Mouse (Mus musculus) cerebral cortex, adult 2 months (tissue): Measurements from ENCODE around the gene Tmem117.

Source experiments
- WGBS: fragments of 180-500 bp; shearing (Covaris S2); methylation state at CpG from one replicate; pipeline ENCODE4 v1.1.7; 2018; 5-methylcytosine and 5-hydroxymethylcytosine counted together

Gene Tmem117

DNA sequence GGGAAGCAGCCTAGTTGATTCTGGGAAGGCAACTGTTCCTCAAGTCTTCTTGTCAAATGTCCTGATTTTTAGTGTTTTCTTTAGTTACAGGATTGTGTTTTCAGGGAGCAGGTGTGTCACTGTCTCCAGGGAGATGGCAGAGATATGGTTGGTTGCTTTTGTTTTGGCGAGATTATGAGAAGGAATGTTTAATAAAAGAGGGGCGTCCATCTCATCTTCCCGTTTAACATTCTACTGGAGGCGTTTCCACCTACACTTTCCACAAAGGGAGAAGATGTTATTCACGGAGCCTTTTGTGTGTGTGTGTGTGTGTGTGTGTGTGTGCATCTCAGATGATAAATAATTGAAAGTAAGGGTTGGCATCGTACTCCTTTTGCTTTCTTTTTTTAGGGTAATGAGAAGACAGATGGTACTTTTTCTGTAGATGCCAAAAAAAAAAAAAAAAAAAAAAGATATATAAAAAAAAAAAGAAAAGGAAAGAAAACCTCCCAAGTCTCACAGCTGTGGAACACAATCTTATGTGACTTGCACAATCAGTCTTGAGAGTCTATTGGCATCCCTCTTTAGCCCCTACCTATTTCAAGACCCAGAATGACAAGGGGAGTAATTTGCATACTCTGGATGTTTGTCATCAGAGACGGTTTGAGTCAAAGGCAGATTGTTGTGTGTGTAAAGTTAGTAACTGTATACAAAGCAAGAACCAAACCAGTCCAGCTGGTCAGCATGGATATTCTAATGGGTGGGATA, 142.0 kb downstream of the Tmem117 start:
- WGBS: 31% methylated on average over 7 of the region's 7 CpGs

DNA sequence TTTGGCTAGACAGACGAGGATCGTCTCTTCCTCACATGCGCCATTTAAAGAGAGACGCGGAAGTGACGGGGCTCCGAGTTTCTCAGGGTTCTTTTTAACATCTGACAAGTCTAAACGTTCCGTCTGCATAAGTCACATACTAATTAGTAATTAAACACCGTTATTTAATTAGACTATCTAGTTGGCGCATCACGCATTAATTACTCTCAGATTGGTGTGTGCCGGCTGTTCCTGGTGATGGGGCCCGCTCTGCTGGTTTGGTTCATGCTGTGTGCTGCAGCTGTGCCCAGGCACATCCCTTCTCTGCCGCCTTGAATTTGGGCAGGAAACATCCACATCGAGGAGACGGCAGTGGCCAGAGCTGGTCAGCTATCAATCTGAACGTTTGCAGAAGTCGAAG, 142.7 kb downstream of the Tmem117 start:
- 64% methylated on average over 19 of the region's 19 CpGs for WGBS

GRCm38 (mm10) chr15:94776119-94777069, 147.4 kb downstream of the Tmem117 start:
- 43% methylated on average over 17 of the region's 17 CpGs for WGBS

DNA sequence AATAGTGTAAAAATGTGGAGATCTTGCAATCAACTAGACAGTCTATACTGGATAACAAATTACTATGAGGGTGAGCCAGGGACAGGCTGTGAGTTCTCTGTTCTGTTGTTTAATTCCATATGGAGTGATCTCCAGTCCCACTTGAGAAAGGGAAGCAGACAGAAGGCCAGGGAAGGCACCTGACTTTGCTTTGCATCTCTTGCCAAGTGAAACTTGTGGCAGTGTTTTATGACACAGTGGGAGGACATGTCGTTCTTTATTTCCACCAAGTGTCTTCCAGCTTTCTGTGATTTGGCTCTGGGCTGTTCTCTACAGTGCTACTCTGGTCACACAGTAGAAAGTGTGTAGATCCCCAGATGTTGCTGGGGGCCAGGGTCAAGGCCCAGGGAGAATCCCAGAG, 152.5 kb downstream of the Tmem117 start:
- WGBS: 24% methylated on average over 1 of the region's 1 CpGs

DNA sequence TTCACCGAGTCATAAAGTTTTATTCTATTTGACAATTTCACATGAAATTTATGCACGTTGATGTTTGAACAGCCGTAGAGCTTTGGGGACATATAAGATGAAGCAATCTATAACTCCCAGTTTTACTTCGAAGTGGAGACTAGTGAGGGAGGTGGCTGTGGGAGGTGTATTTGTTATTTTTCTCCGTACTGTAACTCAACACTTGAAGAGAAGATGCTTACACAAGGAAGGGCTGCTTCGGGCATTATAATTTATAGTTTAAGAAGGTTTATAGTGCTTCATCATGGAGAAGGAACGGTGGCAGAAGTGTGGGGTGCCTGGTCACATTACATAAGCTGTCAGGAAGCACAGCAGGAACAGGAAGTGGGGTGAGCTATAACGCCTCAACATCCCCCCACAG, 164.4 kb downstream of the Tmem117 start:
- WGBS: 78% methylated on average over 8 of the region's 8 CpGs

GRCm38 (mm10) chr15:94795484-94795883, 166.5 kb downstream of the Tmem117 start:
- 71% methylated on average over 4 of the region's 4 CpGs for WGBS

DNA sequence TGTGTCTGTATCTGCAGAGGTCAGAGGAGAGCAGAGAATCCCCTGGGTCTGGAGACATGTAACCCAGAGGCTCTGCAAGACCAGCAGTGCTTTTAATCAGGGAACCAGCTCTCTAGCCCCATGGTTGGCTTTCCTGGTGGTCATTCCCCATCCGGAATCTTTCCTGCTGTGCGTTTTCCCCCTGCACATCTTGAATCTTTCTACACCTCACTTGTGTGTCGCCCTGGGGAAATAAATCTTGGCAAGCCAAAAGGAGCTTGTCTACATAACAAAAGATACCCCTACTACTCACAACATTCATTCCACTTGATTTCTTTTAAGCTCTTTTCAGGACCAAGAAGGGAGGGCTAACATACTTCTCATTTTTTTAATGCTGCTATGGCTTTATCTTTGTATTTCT, 169.2 kb downstream of the Tmem117 start:
- WGBS: 65% methylated on average over 3 of the region's 3 CpGs

GRCm38 (mm10) chr15:94801462-94801861, 172.4 kb downstream of the Tmem117 start:
- WGBS: 83% methylated on average over 8 of the region's 8 CpGs

DNA sequence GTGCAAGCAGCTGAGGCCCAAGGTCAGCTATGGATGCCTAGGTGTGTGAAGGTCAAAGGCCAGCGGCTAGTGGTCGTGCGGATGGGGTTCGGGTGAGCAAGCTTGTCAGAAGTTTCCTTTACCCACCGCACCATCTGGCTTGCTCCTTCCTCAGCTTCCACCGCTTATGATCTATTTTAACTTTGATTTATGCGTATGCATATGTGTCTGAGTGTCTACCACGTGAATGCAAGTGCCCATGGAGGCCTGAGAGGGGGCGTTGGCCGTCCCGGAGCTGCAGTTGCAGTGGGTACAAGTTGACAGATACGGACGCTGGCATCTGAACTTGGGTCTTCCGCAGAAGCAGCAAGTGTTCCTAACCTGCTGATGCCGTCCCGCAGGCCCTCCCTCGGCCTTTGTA, 173.8 kb downstream of the Tmem117 start:
- WGBS: 65% methylated on average over 17 of the region's 17 CpGs

GRCm38 (mm10) chr15:94803624-94804342, 174.8 kb downstream of the Tmem117 start:
- WGBS: 50% methylated on average over 17 of the region's 17 CpGs

DNA sequence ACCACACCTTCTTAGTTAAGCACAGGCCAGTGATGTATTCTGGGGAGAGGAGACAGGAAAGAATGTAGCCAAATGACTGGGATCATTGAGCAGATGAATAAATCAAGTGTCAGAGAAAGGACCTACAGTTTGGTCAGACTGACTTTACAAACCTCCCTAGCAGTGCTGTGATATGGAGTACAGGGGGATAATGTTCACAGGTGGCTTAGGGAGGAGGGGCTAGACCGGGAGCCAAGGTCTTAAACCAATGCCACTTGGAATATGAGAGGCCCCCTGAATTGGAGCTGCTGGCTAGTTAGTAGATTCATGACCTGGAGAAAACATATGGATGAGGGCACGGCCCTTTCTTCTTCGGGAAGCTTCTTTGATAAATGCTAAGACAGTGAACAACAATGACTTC, 177.0 kb downstream of the Tmem117 start:
- WGBS: 97% methylated on average over 3 of the region's 3 CpGs

DNA sequence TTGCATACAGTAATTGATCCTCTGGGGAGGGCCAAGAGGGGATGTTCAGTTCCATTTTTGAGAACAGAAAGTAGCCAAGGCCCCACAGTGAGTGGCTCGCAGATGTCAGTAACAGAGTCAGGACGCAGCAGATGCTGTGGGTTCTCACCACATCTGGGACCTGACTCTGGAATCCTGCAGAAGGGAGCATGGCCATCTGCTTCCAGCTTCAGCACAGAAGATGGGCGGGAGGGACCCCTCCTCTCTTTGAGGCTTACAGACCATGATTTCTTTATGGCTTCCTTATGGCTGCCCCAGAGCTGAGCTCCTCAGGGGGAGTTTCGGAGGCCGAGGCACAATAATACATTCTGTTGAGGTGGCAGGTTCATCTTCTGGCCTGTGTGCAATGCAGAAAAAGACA, 182.5 kb downstream of the Tmem117 start:
- WGBS: 77% methylated on average over 5 of the region's 5 CpGs

DNA sequence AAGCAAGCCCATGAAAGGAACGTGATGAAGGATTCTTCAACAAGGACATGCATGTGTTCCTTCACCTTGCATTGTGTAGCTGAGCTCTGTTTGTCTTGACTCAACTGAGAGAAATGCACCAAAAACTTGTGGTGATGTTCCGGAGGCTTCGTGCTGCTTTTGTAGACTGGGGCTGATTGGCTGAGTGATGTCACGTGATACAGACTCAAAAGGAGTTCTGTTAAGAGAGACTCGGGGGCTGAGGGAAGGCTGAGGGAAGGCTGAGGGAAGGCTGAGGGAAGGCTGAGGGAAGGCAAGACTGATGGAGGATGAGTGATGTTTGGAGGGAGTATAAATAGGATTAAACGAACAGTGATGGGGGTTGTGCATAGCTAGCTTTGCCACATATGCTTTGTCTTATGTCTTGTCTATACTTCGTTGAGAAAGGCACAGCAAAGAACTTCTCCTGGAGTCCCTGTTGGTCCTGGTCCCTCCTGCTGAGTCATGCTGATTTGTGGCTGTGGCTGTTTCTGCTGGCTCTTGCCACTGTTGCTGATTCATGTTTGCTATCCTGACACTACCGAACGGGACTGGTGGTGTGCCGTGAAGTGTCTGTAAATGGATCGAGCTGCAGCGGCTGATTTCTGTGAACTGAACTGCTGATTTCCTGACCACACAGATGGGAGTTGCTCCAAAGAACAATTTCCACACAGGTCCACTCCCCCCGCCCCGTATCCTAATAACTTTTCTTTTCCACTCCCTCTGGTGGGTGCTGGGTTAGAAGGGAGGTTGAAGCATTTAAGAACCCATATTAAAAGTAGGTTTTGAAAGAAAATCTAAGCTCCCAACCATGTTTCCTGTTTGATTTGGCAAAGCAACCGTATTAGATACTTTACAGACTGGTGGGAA, 185.4 kb downstream of the Tmem117 start:
- WGBS: 62% methylated on average over 15 of the region's 15 CpGs

- WGBS: 87% methylated on average over 3 of the region's 3 CpGs
Observed at GRCm38 (mm10) chr15:94835634-94836033, 206.6 kb downstream of the Tmem117 start.

DNA sequence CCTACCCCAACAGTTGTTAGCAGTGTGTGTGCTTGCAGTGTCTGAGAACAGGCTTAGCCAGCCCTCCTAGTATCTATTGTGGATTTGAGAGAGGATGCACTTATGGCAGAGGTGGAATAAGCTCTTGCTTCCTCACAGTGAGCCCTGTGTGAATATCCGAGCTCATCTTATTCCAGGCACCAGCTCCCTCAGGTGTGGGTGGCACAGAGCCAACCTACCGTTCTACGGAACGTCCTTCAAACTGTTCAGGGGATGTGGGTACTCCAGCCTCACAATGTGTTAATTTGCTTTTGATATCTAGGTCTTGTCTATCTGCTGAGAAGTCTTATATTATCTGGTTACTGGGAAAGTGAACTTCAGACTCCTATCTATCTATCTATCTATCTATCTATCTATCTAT, 209.6 kb downstream of the Tmem117 start:
- WGBS: 32% methylated on average over 4 of the region's 4 CpGs

DNA sequence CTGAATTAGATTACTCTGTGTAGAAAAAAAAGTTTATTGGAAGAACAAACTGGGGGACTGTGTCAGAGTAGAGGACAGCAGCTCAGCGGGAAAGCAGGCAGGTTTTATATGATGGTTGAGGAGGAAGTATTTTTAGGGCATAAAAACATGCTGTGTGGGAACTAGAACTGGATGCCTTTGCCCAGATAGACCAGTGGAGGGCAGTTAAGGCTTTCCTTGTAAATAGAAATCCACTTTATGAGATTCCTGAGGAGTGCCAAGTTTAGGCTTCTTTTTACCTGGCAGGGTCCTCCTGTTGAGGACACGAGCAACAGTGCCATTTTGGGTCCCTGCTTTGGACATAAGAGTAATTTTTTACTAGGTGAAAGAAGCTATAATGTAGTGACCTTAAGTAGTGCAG, 218.5 kb downstream of the Tmem117 start:
- WGBS: 19% methylated on average over 2 of the region's 2 CpGs

- WGBS: 50% methylated on average over 6 of the region's 6 CpGs
Observed at GRCm38 (mm10) chr15:94859641-94860040, 230.6 kb downstream of the Tmem117 start.

DNA sequence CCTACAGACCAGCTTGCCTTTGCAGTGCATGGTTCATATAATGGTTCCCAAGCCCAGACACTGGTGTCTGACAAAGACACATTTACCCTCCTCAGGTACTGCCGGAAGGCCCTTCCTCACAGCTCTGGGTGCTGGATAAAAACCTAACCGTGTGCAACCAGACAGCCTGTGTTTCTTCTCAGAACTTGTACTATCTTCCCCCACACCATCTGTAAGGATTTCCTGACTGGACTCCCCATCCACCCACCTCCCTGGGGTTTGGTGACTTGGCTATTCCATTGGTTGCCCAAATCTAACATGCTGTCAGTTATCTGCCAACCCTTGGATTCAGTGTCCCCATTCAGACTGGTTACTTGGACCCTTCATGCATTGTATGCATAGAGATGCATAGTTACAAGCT, 232.1 kb downstream of the Tmem117 start:
- WGBS: 57% methylated on average over 2 of the region's 2 CpGs

DNA sequence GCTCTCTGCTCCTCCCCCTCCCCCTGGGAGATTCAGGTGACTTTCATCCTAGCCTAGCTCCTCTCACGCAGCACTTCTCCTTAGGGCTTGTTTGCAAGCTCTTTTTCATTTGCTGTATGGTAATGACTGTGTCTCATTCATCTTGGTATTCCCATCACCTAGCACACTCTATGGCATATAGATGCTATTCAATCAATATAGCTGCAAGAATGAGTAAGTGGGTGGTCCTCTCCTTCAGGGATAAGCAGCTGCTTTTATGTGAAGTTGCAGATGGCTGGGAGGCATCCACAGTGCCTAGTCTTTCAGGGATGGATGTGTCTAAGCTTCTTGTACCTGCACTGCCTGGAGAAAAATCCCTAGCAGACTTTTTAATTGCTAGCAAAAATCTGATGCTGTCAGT, 235.1 kb downstream of the Tmem117 start:
- WGBS: 50% methylated on average over 1 of the region's 1 CpGs

- 50% methylated on average over 5 of the region's 5 CpGs for WGBS
Observed at GRCm38 (mm10) chr15:94868372-94868771, 239.3 kb downstream of the Tmem117 start.

DNA sequence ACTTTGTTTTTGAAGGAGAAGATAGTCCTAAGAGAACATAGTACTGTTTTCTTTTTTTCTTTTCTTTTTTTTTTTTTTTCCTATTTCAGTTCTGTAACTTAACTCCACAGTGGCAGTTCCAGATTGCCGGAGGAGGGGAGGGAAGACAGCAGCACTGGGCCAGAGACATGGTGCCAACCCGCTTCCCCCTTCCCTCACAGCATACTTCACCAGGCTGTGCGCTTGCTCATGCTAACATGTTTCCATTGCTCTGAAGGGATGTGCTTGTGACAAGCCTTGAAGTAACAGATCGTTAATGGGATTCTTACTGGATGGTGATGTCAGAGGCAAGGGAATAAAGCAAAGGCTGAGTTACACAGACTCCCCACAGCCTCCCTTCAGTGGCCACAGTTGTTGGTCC, 256.0 kb downstream of the Tmem117 start:
- WGBS: 31% methylated on average over 4 of the region's 4 CpGs
